Mouse (Mus musculus): ENCODE measurements around the gene Cdc42bpg. TPM values are rescaled to one million over a fixed set of nuclear protein-coding genes. Genes with fewer than 3 reads are reported as not detected.

Cdc42bpg gene
- polyA plus RNA-seq, 1 experiment from 2014 or later = 0.55 TPM

DNA sequence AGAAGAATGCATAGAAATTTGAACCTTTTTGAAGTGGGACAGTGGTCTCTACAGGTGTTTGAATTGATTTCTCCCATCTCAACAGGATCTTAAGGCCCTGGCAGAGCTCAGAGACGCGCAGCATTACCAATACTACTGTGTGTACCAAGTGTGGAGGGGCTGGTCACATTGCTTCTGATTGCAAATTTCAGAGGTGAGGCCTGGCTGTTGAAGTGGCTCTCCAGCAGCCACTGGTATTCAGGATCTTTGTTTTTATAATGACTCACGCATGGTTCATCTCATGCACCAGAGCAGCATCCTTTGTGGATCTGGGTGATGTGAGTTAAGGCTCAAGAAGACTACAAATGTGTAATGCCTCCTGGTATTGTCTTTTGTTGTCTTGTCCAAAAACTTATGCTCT lies 66.2 kb downstream of the Cdc42bpg start:
- 93% methylated on average over 3 of the region's 3 CpGs for WGBS
- ATAC-seq (replicated peaks; ENCODE audit: low FRiP score) = no peak
- no peak for DNase-seq (ENCODE audit: low spot score)

DNA sequence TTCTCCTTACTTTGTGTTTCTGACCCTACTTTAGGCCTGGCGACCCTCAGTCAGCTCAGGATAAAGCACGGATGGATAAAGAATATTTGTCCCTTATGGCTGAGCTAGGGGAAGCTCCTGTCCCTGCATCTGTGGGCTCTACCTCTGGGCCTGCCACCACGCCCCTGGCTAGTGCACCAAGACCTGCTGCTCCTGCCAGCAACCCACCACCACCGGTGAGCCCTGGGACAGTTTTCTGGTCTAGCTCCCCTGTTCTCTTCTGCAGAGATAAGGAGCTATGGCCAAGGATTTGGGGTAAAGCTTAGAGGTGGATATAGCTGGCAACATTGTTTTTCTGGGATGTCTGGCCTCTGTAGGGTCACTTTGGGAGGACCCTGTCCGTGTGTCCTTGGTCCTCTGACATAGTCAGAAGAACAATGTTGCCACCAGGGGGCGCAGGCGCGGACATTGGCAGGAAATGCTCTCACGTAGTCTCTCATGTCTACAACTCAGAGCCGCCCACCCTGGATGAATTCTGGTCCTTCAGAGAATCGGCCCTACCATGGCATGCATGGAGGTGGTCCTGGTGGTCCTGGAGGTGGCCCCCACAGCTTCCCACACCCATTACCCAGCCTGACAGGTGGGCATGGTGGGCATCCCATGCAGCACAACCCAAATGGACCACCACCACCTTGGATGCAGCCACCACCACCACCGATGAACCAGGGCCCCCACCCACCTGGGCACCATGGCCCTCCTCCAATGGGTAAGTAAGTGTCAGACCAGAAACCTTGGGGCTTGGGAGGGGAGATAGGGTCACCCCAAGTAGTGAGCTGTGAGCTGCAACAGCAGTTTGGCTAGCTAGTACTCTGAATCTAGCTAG lies 67.5 kb downstream of the Cdc42bpg start:
- Histone ChIP-seq H3K4me1 (replicated peaks; ENCODE audit: control insufficient read depth, insufficient read depth, low read length) (no peaks in the 10 kb centered on the region), H3K9me3 (ENCODE audit: control insufficient read depth, low read length) (no peaks in the 10 kb centered on the region), H3K4me3 (ENCODE audit: low read depth, low read length) (no peak overlapping the region), H3K9ac (ENCODE audit: low read length) (no peak overlapping the region), H3K27ac (ENCODE audit: low read depth, low read length) (no peak overlapping the region), H3K36me3 (ENCODE audit: control insufficient read depth, insufficient read depth, low read length) (peaks cover 69% of the 10 kb centered on the region), H3K27me3 (ENCODE audit: control insufficient read depth, insufficient read depth, low read length) (no peaks in the 10 kb centered on the region), H3K4me2 (ENCODE audit: low read depth, low read length, severe bottlenecking) (no peak overlapping the region)
- DNase-seq (ENCODE audit: low spot score) (peak; percentile 87), ATAC-seq (replicated peaks; ENCODE audit: low FRiP score) (no peak)
- WGBS = 68% methylated on average over 12 of the region's 12 CpGs

More for the DNA sequence above, 66.2 kb downstream of the Cdc42bpg start:
- Histone ChIP-seq H3K9ac (ENCODE audit: low read length) (no peak overlapping the region), H3K27ac (ENCODE audit: low read depth, low read length) (no peak overlapping the region), H3K36me3 (ENCODE audit: control insufficient read depth, insufficient read depth, low read length) (peaks cover 68% of the 10 kb centered on the region), H3K27me3 (ENCODE audit: control insufficient read depth, insufficient read depth, low read length) (no peaks in the 10 kb centered on the region), H3K4me3 (ENCODE audit: low read depth, low read length) (no peak overlapping the region), H3K4me2 (ENCODE audit: low read depth, low read length, severe bottlenecking) (no peak overlapping the region), H3K9me3 (ENCODE audit: control insufficient read depth, low read length) (no peaks in the 10 kb centered on the region), H3K4me1 (replicated peaks; ENCODE audit: control insufficient read depth, insufficient read depth, low read length) (no peaks in the 10 kb centered on the region)

DNA sequence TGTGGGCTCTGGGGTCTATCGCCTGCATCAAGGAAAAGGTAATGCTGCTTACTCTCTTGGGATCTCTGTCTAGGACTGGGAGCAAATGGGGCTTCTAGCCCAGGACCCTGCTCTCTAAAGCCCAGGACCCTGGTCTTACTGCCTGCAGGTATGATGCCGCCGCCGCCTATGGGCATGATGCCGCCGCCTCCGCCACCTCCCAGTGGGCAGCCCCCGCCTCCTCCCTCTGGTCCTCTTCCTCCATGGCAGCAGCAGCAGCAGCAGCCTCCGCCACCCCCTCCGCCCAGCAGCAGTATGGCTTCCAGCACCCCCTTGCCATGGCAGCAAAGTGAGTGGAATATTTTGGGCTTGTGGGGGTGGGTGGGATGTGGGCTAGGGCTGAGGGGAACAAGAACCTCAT lies 68.3 kb downstream of the Cdc42bpg start:
- H3K4me3 ChIP-seq (ENCODE audit: low read depth, low read length) = no peak overlapping the region
- H3K9me3 ChIP-seq (ENCODE audit: control insufficient read depth, low read length) = no peaks in the 10 kb centered on the region
- ATAC-seq (replicated peaks; ENCODE audit: low FRiP score) (no peak), DNase-seq (ENCODE audit: low spot score) (no peak)
- H3K4me1 ChIP-seq (replicated peaks; ENCODE audit: control insufficient read depth, insufficient read depth, low read length) = no peaks in the 10 kb centered on the region
- H3K36me3 ChIP-seq (ENCODE audit: control insufficient read depth, insufficient read depth, low read length) = peaks cover 67% of the 10 kb centered on the region
- no peak overlapping the region for H3K4me2 ChIP-seq (ENCODE audit: low read depth, low read length, severe bottlenecking)
- 97% methylated on average over 10 of the region's 10 CpGs for WGBS
- no peaks in the 10 kb centered on the region for H3K27me3 ChIP-seq (ENCODE audit: control insufficient read depth, insufficient read depth, low read length)
- H3K27ac ChIP-seq (ENCODE audit: low read depth, low read length) = no peak overlapping the region
- H3K9ac ChIP-seq (ENCODE audit: low read length) = no peak overlapping the region

MicroRNAs within 50 kb of the gene (microRNA counts, 519-probe panel; counts per million panel counts)
- microRNA mmu-miR-192 = 31.2 counts per million

Small RNA genes lying within 50 kb of the gene (microRNA-seq; reads per million reads assigned to microRNA genes)
- gene Mir192 (ENCODE audit: insufficient number of aligned reads) (103 reads per million, percentile 35 among the genes with 10 or more reads in this experiment), gene Mir194-2 (ENCODE audit: insufficient number of aligned reads) (107 reads per million, percentile 35 among the genes with 10 or more reads in this experiment), gene Mir6989 (ENCODE audit: insufficient number of aligned reads) (not detected)

Other genes with a start within 250 kb of the Cdc42bpg start
- 86.8 and 89.2 TPM in 2 replicates for gene Mrpl49, start 248.7 kb upstream of the Cdc42bpg start, polyA plus RNA-seq (2014; fragmentation: Nextera tagmentation; extraction: Ambion mirVana)
- 729 and 755 TPM in 2 replicates for gene Fau, start 248.6 kb upstream of the Cdc42bpg start, polyA plus RNA-seq (2014; fragmentation: Nextera tagmentation; extraction: Ambion mirVana)
- gene Znhit2, start 245.3 kb upstream of the Cdc42bpg start, polyA plus RNA-seq (2014; fragmentation: Nextera tagmentation; extraction: Ambion mirVana) = 39.6 and 42.5 TPM in 2 replicates
- 31.7 and 33.3 TPM in 2 replicates for gene Tm7sf2, start 238.1 kb upstream of the Cdc42bpg start, polyA plus RNA-seq (2014; fragmentation: Nextera tagmentation; extraction: Ambion mirVana)
- 60.3 and 61.8 TPM in 2 replicates for gene Vps51, start 229.2 kb upstream of the Cdc42bpg start, polyA plus RNA-seq (2014; fragmentation: Nextera tagmentation; extraction: Ambion mirVana)
- not detected in 2 replicates for gene Tmem262, start 226.4 kb upstream of the Cdc42bpg start, polyA plus RNA-seq (2014; fragmentation: Nextera tagmentation; extraction: Ambion mirVana)
- gene Gm28374, start 224.2 kb upstream of the Cdc42bpg start, polyA plus RNA-seq (2014; fragmentation: Nextera tagmentation; extraction: Ambion mirVana) = 1.2 and 1.5 TPM in 2 replicates
- gene Zfpl1, start 221.5 kb upstream of the Cdc42bpg start, polyA plus RNA-seq (2014; fragmentation: Nextera tagmentation; extraction: Ambion mirVana) = 62.5 and 75.0 TPM in 2 replicates
- gene Cdca5, start 221.5 kb upstream of the Cdc42bpg start, polyA plus RNA-seq (2014; fragmentation: Nextera tagmentation; extraction: Ambion mirVana) = 75.5 and 76.7 TPM in 2 replicates
- gene AC131692.1, start 212.0 kb upstream of the Cdc42bpg start, polyA plus RNA-seq (2014; fragmentation: Nextera tagmentation; extraction: Ambion mirVana) = 0.90 and 1.3 TPM in 2 replicates
- gene Naaladl1, start 200.7 kb upstream of the Cdc42bpg start, polyA plus RNA-seq (2014; fragmentation: Nextera tagmentation; extraction: Ambion mirVana) = 0.93 and 1.0 TPM in 2 replicates
- 64.5 and 73.7 TPM in 2 replicates for gene Sac3d1, start 187.8 kb upstream of the Cdc42bpg start, polyA plus RNA-seq (2014; fragmentation: Nextera tagmentation; extraction: Ambion mirVana)
- gene Snx15, start 178.2 kb upstream of the Cdc42bpg start, polyA plus RNA-seq (2014; fragmentation: Nextera tagmentation; extraction: Ambion mirVana) = 27.4 and 30.9 TPM in 2 replicates
- gene Batf2, start 165.5 kb upstream of the Cdc42bpg start, polyA plus RNA-seq (2014; fragmentation: Nextera tagmentation; extraction: Ambion mirVana) = not detected in 2 replicates
- gene Arl2, start 164.9 kb upstream of the Cdc42bpg start, polyA plus RNA-seq (2014; fragmentation: Nextera tagmentation; extraction: Ambion mirVana) = 72.2 and 79.6 TPM in 2 replicates
- gene Majin, start 122.1 kb upstream of the Cdc42bpg start, polyA plus RNA-seq (2014; fragmentation: Nextera tagmentation; extraction: Ambion mirVana) = not detected in 2 replicates
- gene Gpha2, start 80.1 kb upstream of the Cdc42bpg start, polyA plus RNA-seq (2014; fragmentation: Nextera tagmentation; extraction: Ambion mirVana) = 0.65 TPM in 1 of 2 replicates, not detected in the other
- gene Ppp2r5b, start 70.6 kb upstream of the Cdc42bpg start, polyA plus RNA-seq (2014; fragmentation: Nextera tagmentation; extraction: Ambion mirVana) = 41.4 and 45.6 TPM in 2 replicates
- gene Atg2a, start 64.8 kb upstream of the Cdc42bpg start, polyA plus RNA-seq (2014; fragmentation: Nextera tagmentation; extraction: Ambion mirVana) = 12.3 and 14.6 TPM in 2 replicates
- gene Ehd1, start 29.7 kb upstream of the Cdc42bpg start, polyA plus RNA-seq (2014; fragmentation: Nextera tagmentation; extraction: Ambion mirVana) = 72.6 and 74.2 TPM in 2 replicates
- gene Men1, start 28.5 kb downstream of the Cdc42bpg start, polyA plus RNA-seq (2014; fragmentation: Nextera tagmentation; extraction: Ambion mirVana) = 83.5 and 97.8 TPM in 2 replicates
- 11.8 and 13.7 TPM in 2 replicates for gene Map4k2, start 34.7 kb downstream of the Cdc42bpg start, polyA plus RNA-seq (2014; fragmentation: Nextera tagmentation; extraction: Ambion mirVana)
- gene Sf1, start 57.2 kb downstream of the Cdc42bpg start, polyA plus RNA-seq (2014; fragmentation: Nextera tagmentation; extraction: Ambion mirVana) = 275 and 283 TPM in 2 replicates
- 1.2 TPM in 2 replicates for gene Pygm, start 77.9 kb downstream of the Cdc42bpg start, polyA plus RNA-seq (2014; fragmentation: Nextera tagmentation; extraction: Ambion mirVana)
- 9.5 and 12.9 TPM in 2 replicates for gene Rasgrp2, start 92.9 kb downstream of the Cdc42bpg start, polyA plus RNA-seq (2014; fragmentation: Nextera tagmentation; extraction: Ambion mirVana)
- 8.1 and 10.4 TPM in 2 replicates for gene Nrxn2, start 112.3 kb downstream of the Cdc42bpg start, polyA plus RNA-seq (2014; fragmentation: Nextera tagmentation; extraction: Ambion mirVana)
- gene Slc22a12, start 236.6 kb downstream of the Cdc42bpg start, polyA plus RNA-seq (2014; fragmentation: Nextera tagmentation; extraction: Ambion mirVana) = not detected in 2 replicates